Mouse (Mus musculus) testis, adult 2 months (tissue): ENCODE results near the gene Erf.

ENCODE experiments used
- CTCF ChIP-seq: fragments of 200-500 bp; IDR thresholded peaks from 2 replicates; pipeline ENCODE4 v1.5.1; 2012; ENCODE audit warnings: low read depth, mild to moderate bottlenecking, inconsistent platforms, low read length, moderate library complexity; ENCODE audit not compliant: control insufficient read depth, insufficient read depth, insufficient replicate concordance
- POLR2A ChIP-seq: fragments of 200-500 bp; IDR thresholded peaks from 2 replicates; pipeline ENCODE4 v1.6.1; 2012; ENCODE audit warnings: low read depth, mild to moderate bottlenecking, inconsistent platforms, low read length, moderate library complexity; ENCODE audit not compliant: control insufficient read depth

- TF ChIP-seq CTCF = no peak
- TF ChIP-seq POLR2A = no peak
These were observed 15.0 kb downstream of the Erf start for GRCm38 (mm10) chr7:25235526-25235925.
